Mouse (Mus musculus): ENCODE results near the gene Mamld1. TPM values are rescaled to one million over a fixed set of nuclear protein-coding genes. Genes with fewer than 3 reads are reported as not detected.

Mamld1 gene
- total and polyA plus RNA-seq, 3 experiments, result not detected

DNA sequence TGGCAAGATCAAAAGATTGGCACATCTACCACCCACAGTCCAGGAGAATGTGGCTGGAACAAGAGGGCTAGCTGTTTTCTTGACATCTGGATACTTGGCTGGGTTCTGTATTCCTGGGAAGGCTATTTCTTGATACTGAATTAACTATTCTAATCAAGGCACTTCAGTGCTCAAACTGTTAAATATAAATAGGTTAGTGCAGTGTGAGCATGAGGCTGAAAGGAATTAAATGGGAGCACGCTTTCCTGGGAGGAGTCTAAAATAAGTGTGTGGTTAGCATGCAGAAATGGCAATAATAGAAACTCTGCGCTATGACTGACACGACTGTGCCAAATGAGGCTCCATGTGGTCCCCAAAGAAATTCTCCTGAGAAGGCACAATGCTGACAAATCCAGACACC, 131.5 kb downstream of the Mamld1 start:
- Histone ChIP-seq H3K27me3 (replicated peaks) (no peaks in the 10 kb centered on the region), H3K79me2 (replicated peaks; ENCODE audit: control insufficient read depth, extremely low read depth, insufficient read depth, poor library complexity, severe bottlenecking) (no peaks in the 10 kb centered on the region), H3K27ac (ENCODE audit: insufficient read depth, low read depth) (no peak overlapping the region), H3K4me3 (replicated peaks in 1 of 3; ENCODE audit: low read depth in 2 of 3, low read length in 2 of 3, poor library complexity in 1 of 3) (no peak overlapping the region), H3K9ac (ENCODE audit: insufficient read depth, low read depth) (no peak overlapping the region), H3K4me2 (ENCODE audit: insufficient read depth, low read depth, poor library complexity, severe bottlenecking) (no peak overlapping the region), H3K9me3 (replicated peaks; ENCODE audit: low read length) (no peaks in the 10 kb centered on the region), H3K36me3 (replicated peaks in 1 of 2; ENCODE audit: control insufficient read depth in 1 of 2, insufficient read depth in 1 of 2, low read length in 1 of 2) (no peaks in the 10 kb centered on the region), H3K4me1 (ENCODE audit: control insufficient read depth in 1 of 2, insufficient read depth in 2 of 2) (no peaks in the 10 kb centered on the region)
- in situ Hi-C loops (cut with MboI; ENCODE audit: low pct_ligation_motif_present, low pct_unique_long_range_greater_than_20kb, low sequenced_read_pairs), result no loop called here
- TF ChIP-seq JUN (IDR thresholded peaks at IDR 0.05; ENCODE audit: insufficient read depth, low read depth, low read length) (no peak), RCOR1 (conservative IDR thresholded peaks at IDR 0.05; ENCODE audit: low read depth, low read length) (no peak), ETS1 (conservative IDR thresholded peaks at IDR 0.05; ENCODE audit: low read depth, low read length) (no peak), USF2 (conservative IDR thresholded peaks at IDR 0.05; ENCODE audit: low read depth, low read length) (no peak), MXI1 (IDR thresholded peaks at IDR 0.05; ENCODE audit: low read depth, low read length) (no peak), NRF1 (IDR thresholded peaks at IDR 0.05; ENCODE audit: low read depth, low read length) (no peak), SMC3 (IDR thresholded peaks at IDR 0.05; ENCODE audit: low read depth, low read length) (no peak), MEF2A (IDR thresholded peaks at IDR 0.05; ENCODE audit: borderline replicate concordance, low read depth, low read length) (no peak), POLR2AphosphoS2 (IDR thresholded peaks at IDR 0.05; ENCODE audit: low read depth, low read length) (no peak), RAD21 (IDR thresholded peaks at IDR 0.05; ENCODE audit: low read depth, low read length) (no peak), HCFC1 (IDR thresholded peaks at IDR 0.05; ENCODE audit: low read depth, low read length) (no peak), IRF4 (IDR thresholded peaks at IDR 0.05; ENCODE audit: low read depth, low read length) (no peak), KAT2A (IDR thresholded peaks at IDR 0.05; ENCODE audit: insufficient replicate concordance, low read length) (no peak)
- DNase-seq (ENCODE audit: extremely low read depth), result no peak
- dilution Hi-C loops (cut with MboI; ENCODE audit: extremely low pct_ligation_motif_present, extremely low pct_unique_long_range_greater_than_20kb, low sequenced_read_pairs), result no loop called here

DNA sequence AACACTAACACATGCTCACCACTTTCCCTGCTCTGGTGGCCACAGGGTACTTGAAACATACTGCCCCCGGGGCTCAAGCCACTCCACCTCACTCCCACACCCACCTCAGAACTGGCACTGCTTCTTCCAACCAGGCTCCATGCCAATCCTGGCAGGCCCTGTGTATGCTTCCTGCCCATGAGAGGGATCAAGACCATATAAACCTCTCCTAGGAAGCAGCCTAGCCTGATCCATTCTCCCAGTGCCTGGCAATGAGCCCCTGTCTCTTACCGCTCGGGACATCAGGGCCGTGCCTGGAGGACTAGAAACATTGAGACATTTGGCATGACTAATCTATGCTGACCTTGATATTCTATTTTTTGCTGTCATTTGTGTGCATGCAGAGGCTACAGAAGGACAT, 133.6 kb downstream of the Mamld1 start:
- in situ Hi-C loops (cut with MboI; ENCODE audit: low pct_ligation_motif_present, low pct_unique_long_range_greater_than_20kb, low sequenced_read_pairs), result no loop called here
- dilution Hi-C loops (cut with MboI; ENCODE audit: extremely low pct_ligation_motif_present, extremely low pct_unique_long_range_greater_than_20kb, low sequenced_read_pairs), result no loop called here
- Histone ChIP-seq H3K79me2 (replicated peaks; ENCODE audit: control insufficient read depth, extremely low read depth, insufficient read depth, poor library complexity, severe bottlenecking) (no peaks in the 10 kb centered on the region), H3K9ac (ENCODE audit: insufficient read depth, low read depth) (no peak overlapping the region), H3K27me3 (replicated peaks) (no peaks in the 10 kb centered on the region), H3K4me2 (ENCODE audit: insufficient read depth, low read depth, poor library complexity, severe bottlenecking) (no peak overlapping the region), H3K4me3 (replicated peaks in 1 of 3; ENCODE audit: low read depth in 2 of 3, low read length in 2 of 3, poor library complexity in 1 of 3) (no peak overlapping the region), H3K27ac (ENCODE audit: insufficient read depth, low read depth) (no peak overlapping the region), H3K9me3 (replicated peaks; ENCODE audit: low read length) (no peaks in the 10 kb centered on the region), H3K4me1 (ENCODE audit: control insufficient read depth in 1 of 2, insufficient read depth in 2 of 2) (no peaks in the 10 kb centered on the region), H3K36me3 (replicated peaks in 1 of 2; ENCODE audit: control insufficient read depth in 1 of 2, insufficient read depth in 1 of 2, low read length in 1 of 2) (no peaks in the 10 kb centered on the region)
- no peak for DNase-seq (ENCODE audit: extremely low read depth)
- no peak for TF ChIP-seq CHD2 (IDR thresholded peaks at IDR 0.05; ENCODE audit: low read length)
- no peak for TF ChIP-seq JUN (IDR thresholded peaks at IDR 0.05; ENCODE audit: insufficient read depth, low read depth, low read length)
- no peak for TF ChIP-seq NRF1 (IDR thresholded peaks at IDR 0.05; ENCODE audit: low read depth, low read length)
- no peak for TF ChIP-seq HCFC1 (IDR thresholded peaks at IDR 0.05; ENCODE audit: low read depth, low read length)
- no peak for TF ChIP-seq KAT2A (IDR thresholded peaks at IDR 0.05; ENCODE audit: insufficient replicate concordance, low read length)
- TF ChIP-seq ZMIZ1 (IDR thresholded peaks at IDR 0.05; ENCODE audit: low read depth, low read length), result no peak

All from CH12.LX (cell line).